Mouse (Mus musculus): Measurements from ENCODE around the gene Egflam.

Gene Egflam

DNA sequence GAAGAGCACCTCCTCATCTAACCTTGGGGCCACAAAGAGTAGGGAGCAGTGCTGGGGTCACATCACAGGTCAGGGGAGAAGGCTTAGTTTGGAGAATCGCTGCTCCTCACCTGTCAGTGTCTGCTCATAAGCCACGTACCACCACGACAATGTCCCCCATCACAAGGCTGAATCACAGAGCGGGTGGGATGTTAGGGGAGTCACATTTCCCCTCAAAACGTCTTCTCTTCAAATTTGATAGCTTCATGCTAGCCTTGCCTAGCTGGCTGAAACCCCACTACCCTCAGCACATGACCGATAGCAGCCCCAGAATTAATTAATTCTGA, 181.0 kb downstream of the Egflam start:
- DNase-seq (ENCODE audit: low read depth, low spot score): no peak

DNA sequence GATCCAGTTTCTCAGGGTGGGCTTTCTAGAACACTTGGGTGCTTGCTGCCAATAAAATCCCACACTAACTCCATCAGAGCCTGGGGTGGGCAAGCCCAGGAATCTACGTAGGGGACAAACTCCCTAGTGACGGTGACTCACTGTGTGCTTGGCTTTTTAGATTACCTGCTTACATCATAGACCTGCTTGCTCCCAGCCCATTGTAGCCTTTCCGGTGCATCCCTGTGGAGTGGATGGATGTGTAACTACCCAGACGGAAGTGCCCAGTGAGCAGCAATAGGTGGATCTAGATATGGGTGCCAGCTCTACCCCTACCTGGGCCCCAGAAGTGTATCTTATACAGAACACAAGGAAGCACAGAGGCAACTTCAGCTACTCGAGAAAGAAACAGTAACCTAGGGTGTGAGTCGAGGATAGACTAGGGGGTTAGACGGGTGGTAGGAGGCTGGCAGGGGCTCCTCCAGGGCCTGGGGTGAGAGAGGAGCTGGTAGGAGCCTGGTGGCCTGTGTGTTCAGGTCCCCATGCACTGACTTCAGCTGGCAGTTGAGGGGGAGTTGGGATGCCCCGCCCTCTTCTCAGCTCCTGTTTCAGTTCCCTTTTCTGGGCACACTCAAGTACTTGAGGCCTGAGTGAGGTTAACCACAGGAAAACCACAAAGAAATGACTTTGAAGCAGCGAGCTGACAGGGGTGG, 181.5 kb downstream of the Egflam start:
- no peak for DNase-seq (ENCODE audit: low read depth, low spot score)

DNA sequence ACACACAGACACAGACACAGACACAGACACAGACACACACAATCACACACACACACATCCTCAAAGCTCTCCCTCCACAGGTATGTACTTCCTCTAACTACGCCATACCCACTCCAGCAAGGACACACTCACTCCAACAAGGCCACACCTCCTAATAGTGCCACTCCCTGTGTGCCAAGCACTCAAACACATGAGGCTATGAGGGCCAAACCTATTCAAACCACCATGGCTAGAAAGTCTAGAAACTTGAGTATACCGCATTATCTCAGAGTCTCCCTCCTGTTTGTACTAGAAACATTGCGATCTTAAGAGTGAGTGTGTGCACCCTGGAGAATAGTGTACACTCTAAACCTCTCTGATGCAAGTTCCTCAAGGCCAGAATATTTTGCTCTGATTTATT, 182.3 kb downstream of the Egflam start:
- no peak for DNase-seq (ENCODE audit: low read depth, low spot score)

DNA sequence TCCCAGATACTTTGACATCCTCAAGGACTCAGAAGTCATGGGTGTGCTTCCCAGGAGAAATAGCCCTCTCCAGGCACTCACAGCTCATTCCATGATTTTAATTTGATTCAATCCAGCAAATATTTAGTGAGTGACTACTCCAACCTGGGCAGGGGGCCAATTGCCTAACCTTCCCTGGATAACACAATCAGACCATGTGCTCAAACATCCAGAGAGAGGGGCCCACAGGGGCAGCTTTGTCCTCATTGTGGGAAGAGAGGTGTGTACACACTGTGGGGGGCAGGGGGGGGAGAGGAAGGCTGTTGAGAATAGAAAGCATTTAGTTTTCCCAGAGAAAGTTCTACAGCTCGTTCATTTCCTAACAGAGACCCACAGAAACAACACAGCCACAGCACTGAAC, 184.5 kb downstream of the Egflam start:
- DNase-seq (ENCODE audit: low read depth, low spot score): no peak

DNA sequence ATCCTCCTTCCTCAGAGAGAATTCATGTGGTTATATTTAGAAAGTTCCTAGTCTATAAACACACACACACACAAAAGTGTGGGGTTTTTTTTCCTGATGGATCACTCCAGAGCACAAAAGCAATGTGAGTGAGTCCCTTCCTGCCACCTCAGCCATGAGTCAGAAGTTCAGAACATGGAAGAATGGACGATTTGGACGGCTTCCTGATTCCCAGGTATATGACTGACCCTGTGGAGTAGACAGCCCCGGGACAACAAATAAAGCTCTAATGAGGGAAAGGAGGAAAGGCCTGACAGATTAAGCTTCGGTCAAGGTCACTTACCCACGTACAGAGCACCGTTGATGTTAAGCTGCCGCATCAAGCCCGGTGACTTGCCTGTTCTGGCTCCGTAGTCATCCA, 190.0 kb downstream of the Egflam start:
- no peak for DNase-seq (ENCODE audit: low read depth, low spot score)

DNA sequence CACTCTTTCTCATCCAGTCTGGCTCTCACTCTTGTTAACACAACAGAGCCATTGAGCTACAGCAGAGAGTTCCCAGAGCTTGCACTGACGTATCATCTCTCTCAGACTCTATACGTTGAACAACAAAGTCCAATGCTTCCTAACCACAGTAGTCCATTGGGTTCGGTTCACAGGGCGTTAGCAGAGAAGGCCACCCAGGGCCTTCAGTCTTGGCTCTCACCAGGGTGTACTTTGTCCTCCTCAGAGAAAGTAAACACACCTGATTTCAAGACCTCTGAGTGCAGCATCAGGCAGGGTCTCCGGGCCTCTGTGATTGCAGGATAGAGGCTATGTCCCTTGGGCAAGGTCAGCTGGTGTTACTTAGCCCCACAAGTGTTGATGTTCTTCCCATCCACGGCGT, 190.9 kb downstream of the Egflam start:
- no peak for DNase-seq (ENCODE audit: low read depth, low spot score)

DNA sequence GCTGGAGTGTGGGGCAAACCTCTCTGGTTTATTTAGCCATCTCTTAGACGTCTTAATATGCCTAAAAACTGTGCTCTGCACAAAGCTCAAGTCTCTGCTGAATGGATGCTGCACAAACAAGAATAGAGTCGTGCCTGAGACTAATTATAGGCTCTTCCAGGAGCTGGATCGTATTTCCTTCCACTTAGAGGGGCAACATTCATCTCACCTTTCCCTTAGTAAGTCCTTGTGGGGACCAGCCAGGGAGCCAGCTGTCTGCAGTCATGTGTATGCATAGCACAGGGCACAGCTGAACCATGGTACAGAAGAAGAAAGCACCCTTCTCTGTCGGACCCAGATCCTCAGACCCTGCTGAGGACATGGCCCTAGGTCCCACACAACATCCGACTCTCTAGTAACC, 192.1 kb downstream of the Egflam start:
- no peak for DNase-seq (ENCODE audit: low read depth, low spot score)

DNA sequence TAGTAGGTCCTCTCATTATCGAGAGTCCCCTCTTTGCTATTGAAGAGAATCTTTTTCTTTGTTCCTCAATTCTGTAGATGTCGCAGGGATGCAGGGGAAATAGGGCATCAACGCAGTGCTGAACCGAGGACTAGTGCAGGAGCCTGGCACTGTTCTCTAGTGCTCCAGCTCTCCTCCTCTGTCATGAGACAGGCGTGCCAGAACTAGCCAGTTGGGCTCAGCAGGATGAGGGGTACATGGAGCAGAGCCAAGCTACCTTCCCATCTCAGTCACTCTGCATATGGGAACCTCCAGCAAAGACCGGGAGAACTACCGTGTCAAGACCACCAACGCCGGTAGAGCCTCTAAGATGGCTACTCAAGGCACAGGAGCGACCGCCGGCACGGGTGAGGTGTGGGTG, 193.3 kb downstream of the Egflam start:
- DNase-seq (ENCODE audit: low read depth, low spot score): no peak

DNA sequence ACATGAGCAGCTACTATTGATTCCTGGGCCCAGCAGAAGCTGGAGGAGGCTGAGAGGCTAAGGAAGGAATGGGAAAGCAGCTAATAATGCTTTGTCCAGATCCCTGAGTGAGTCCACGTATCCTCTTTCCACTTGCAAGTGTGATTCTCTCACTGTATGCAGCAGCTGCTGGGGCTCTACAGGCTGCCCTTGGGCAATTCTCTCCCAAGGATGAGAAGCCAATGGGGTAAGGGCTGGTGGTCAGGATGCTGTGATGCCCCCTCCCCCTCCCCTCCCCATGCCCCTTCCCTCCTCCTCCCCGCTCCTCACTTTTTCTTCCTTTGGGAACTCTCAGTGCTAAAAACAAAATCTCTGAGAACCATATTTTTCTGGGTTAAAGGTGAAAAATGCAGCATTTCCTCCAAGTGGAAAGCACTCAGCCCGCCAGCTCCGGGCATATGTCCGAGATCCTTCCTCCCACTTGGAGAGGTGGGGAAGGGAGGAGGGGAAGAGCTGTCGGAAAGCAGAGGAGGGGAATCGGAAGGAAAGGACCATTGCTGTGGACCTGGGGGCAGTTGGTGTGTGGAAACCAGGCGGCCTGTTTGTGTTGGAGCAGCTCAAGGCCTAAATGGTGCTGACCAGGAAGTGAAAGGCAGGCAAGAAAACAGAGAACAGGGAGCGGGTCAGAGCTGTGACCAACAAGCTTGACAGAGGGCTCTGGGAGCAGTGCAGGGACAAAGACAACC, 194.4 kb downstream of the Egflam start:
- DNase-seq (ENCODE audit: low read depth, low spot score): no peak

DNA sequence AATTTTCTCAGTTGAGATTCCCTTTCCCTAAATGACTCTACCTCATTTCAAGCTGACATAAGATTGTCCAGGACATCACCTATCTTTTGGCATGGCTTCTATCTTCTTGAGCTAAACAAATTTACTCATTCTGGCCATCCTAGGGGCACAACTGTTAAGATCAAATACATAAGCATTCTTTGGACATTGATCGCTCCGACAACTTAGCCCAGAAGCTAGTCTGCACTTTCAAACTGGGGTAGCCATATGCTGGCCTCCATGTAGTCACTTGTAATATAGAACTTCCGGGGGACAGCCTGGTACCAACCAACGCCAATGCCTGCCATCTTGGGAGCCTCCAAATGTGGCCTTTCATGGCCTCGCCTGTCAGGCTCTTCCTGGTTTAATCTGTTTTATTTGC, 195.2 kb downstream of the Egflam start:
- no peak for DNase-seq (ENCODE audit: low read depth, low spot score)

DNA sequence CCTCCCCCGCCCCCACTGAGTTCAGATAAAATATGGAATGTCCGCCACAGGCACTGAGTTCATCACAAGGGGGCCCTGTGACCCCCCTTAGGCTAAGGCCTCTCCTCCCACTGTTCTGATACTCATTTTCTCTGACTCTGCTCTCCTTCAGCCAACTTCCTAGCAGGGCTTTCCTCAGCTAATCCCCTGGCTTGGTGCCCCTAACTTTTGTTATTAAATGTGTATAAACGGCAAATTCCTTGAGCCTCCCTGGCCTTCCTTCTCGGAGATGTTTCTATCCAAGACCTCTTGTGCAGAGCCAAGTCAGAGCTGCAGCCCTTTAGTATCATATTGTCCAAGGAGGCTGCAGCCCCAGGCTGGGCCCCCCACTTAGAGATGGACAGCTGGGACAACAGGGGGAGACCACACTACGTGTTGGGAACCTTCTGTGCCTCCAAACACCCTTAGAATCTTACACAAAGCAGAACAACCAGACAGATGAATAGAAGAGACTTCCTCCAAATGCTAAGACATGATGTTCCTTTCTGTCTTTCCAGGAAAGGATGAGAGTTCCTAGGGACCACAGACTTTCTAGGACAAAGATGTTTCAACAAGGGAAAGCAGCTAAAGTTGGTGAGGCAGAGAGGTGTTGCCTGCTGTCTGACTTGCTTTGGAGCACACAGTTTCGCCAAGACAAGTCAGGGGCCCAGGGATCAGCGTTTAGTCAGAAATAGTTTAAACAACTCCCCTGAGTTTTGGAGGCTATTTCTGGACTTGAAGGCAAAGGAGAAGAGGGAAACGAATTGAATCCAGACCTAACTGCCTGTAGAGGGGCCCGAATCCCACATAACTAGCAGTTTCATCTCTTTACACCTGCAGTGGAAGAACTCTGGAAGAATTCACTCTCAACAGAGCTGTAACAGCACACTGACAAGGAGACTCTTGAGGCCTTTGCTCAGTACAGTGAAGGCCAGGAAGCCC, 196.5 kb downstream of the Egflam start:
- no peak for DNase-seq (ENCODE audit: low read depth, low spot score)

DNA sequence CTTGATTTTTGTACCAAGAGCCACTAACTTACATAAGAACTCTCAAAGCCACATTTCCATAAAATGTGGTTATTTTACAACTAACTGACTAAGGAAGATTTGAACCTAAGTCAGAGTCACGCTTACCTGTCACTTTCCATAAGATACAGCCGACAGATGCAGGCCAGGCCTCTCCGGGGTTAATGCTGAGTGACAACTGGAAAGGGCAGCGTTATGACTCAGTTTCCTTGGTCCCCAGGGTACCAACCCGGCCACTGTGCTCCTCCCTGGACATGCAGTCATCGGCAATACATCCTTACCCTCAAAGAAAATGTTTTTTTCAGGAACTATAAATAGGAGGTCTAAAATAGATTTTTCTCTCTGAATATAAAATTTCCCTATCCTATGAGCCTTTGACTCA, 197.9 kb downstream of the Egflam start:
- DNase-seq (ENCODE audit: low read depth, low spot score): no peak

DNA sequence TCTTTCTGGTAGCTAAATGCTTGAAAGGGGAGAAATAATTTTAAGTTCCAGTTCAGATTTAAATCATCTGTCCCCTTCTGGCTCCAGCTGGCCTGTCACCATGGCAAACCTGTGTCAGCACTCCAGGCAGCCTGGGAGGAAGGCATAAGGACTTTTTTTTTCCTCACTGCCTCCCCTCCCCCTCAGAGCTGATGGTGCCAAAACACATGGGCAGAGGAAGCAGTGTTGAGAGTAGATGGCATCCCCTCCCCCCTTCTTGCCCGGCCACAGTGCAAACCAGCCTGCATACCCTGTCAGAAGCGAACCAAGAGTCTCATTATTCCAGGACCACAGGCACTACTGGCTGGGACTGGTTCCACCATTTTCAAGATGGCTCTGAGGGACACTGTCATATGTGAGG, 199.4 kb downstream of the Egflam start:
- no peak for DNase-seq (ENCODE audit: low read depth, low spot score)

DNA sequence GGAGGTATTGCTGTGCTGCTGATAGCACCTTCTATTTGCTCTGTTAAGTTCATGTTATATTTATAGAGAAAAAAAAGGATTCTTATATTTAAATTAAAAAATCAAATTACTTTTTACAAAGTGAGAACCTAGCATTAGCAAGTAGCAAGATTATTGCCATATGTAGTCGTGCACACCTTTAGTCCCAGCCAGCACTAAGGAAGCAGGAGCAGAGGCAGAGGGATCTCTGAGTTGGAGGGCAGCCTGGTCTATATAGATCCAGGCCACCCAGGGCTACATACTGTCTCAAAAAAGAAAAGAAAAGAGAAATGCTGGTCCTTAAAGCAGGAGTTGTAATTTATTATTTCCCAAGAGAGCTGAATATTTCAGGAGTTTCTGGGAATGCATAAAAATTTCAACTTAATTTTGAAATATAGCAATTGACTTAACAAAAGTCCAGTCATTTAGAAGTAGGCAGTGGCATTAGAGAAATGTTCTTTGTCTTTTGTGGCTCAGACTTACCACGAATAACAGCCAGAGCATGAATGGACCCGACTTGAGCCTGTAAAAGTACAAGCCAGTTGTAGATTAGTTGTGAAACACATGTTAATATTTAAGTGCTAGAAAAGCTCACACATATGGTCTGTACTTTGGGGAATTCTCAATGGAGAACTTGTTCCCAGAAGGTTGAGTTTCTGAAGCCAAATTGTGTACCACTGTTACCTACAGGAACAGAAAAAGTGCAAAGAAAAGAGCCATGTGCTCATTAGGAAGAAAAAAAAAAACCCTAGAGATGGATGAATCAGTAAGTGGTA, 200.3 kb downstream of the Egflam start:
- DNase-seq (ENCODE audit: low read depth, low spot score): no peak

DNA sequence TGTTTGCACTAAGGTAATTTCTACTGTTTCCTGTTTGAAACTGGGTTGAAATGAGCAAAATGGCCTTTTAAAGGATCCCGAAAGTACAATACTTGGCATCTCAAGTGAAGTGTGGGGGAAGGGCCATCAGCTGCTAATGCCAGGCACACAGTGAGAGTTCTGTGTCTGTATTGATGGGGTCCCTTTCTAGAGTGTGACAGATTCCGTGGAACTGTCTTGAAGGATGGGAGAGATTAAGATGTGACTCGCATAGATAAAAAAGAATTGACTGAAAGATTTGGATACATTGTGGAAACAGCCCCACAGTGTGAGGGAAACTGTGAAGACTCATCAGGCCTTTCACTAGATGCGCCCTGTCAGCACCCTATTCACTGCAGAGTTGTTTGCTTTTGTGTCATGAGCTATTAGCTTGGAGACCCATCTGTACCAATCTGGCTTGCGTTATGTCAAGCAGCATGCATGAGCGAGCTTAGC, 203.4 kb downstream of the Egflam start:
- DNase-seq (ENCODE audit: low read depth, low spot score): no peak

DNA sequence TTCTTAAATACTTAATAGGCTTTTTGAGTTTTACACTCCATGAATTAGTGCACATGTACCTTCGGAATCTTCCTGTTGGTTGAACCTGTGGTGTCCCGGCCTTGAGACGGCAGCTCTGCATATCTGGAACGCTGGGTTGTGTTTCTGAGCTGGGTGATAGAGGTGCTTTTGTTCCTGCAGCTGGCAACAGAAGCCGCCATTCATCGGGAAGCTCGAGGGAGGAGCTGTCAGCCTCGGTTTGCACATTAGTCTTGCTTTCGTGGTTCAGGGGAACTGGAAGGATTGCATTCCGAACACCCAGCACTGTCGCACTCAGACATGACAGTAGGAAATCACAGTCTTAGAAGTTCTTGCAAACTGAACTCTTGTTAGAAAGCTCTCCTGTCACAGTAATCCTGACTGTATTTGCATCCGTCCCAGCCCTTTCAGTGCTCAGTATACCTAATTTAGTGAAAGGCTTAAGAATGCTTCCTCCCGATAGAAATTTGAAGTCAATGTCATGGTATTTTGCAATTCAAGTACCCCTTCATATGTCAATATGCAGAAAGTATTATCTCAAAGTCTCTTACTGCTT, 204.0 kb downstream of the Egflam start:
- DNase-seq (ENCODE audit: low read depth, low spot score): no peak

DNA sequence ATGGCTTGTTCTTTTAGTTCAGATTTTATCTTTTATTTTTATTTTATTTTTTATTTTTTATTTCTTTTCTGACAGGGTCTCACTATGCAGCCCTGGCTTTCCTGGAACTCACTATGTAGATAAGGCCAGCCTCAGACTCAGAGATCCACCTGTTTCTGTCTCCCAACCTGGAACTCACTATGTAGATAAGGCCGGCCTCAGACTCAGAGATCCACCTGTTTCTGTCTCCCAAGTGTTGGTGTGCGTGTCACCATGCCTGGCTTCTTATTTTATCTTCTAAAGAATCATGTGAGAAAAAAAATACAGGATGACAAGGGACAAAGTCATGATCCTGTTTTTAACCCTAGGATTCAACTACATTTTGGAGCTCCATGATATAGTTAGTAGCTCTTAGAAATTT, 205.6 kb downstream of the Egflam start:
- no peak for DNase-seq (ENCODE audit: low read depth, low spot score)

DNA sequence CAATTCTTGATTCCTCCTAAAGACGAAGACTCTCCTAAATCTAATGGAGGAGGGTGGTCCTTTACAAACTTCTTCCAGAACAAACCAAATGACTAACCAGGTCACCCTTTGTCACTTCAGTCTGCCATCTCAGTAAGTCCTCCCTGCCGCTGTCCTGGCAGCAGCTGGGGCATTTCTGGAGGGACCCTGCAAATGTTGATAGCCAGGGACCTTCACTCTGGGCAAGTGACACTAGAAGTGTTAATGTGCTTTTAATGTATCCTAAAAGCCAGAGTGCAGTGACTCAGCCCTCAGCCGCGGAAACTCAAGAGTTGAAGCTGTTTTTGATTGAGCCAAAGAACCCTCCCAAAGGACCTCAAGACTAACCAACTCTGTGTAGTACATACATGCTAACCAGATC, 207.1 kb downstream of the Egflam start:
- DNase-seq (ENCODE audit: low read depth, low spot score): no peak

DNA sequence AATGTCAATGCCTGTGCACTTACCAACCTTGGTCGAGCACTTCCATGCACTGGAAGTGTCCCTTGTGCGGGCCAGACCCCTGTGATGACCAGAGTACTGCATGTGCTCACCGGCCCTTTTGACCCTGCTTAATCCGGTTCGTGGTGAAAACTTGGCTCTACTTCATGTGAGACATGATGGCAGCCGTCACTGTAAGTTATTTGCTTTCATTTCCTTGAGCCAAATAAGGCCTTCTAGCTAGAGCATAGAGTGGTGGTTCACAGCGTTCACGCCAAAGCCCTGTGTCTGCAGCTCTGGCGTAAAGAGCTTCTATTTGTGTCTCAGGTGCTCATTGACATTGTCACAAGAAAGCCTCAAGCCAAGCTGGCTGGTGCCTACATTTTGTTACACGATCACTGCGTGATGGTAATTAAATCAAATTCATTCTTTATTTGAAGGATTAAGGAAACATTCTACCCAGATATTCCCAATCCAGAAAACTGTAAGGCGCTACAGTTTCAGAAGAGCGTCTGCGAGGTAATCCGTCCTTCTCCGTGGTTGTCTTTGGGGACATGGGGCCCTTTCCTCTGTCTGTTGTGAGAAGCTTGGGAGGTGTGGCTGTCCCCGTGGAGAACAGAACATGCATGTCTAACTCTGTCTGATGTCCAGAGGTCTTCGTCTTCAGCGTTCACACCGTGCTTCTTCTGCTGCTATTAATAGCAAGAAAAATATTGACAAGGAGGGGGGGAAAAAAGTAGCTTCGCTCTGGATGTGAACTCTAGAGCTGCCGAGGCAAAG, 208.3 kb downstream of the Egflam start:
- no peak for DNase-seq (ENCODE audit: low read depth, low spot score)

DNA sequence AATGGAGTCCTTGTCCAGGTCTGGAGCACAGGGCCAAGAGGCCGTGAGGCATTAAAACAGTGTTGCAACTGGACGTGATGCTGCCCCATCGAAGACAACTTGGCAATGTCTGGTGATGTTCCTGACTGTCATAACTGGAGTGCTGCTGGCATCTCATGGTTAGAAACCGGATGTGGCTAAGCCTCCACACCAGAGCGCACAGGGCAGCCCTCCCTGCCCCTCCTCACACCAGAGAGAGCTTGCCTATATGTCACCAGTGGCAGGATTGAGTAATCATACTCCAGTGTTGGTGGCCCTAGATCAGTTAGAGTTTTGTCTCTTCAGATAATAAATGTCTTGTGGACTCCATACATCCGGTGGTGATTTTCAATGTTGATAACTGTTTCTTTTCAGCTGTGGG, 210.5 kb downstream of the Egflam start:
- DNase-seq (ENCODE audit: low read depth, low spot score): no peak

DNA sequence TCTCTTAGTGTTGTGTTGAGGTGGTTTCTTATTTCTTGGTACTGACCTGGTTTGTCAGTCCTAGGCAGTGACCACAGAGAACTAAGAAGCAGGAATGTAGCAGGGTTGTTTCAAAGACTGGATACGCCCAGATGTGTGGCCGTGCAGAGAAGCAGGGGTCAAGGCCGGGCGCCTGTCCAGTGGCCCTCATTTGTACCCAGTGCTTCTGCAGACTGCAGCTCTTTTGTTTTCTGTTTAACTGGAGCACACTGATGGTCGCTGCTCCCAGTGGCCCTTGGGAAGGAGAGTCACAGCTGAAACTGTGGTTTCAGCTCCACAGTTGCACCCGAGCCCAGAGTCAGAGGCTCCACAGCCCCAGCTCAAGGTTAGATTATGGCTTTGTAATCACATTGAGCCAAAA, 217.6 kb downstream of the Egflam start:
- DNase-seq (ENCODE audit: low read depth, low spot score): no peak
